ENCODE assay signal across 11 mouse cellular contexts in genomic region chr17:50954313-50954712, GRCm38 (mm10).
"Had no signal": no experiment of that assay in that cellular context is flagged by ENCODE, and none has a peak within 500 bp of the region (broad histone marks: within the 10 kb centered on the region; RNA-seq: fewer than 3 reads in every experiment).

No protein-coding gene starts in this region.

- H3K4me3 ChIP-seq: limb, embryonic 10.5 days; liver, embryonic 12.5 days; megakaryocyte, embryonic 14.5 days; stomach, embryonic 15.5 days had no signal

- H3K4me1 ChIP-seq: limb, embryonic 10.5 days; liver, embryonic 12.5 days; stomach, embryonic 15.5 days had no signal

- DNase-seq: kidney, adult 8-10 months; kidney, postnatal 25 days; lung, embryonic 14.5 days; lung, postnatal 10 days; lung, postnatal 4 days; thymus, adult 2 months; thymus, postnatal 25 days had no signal

- H3K27ac ChIP-seq: limb, embryonic 10.5 days; liver, embryonic 12.5 days; stomach, embryonic 15.5 days had no signal
